Mouse (Mus musculus) right cerebral cortex, adult 18-20 months (tissue): ENCODE results near the gene Rac2.

Experiments
- DNase-seq: peaks from one replicate; pipeline ENCODE4 v3.0.0; 2022; ENCODE audit warnings: mixed read lengths

Gene Rac2

DNA sequence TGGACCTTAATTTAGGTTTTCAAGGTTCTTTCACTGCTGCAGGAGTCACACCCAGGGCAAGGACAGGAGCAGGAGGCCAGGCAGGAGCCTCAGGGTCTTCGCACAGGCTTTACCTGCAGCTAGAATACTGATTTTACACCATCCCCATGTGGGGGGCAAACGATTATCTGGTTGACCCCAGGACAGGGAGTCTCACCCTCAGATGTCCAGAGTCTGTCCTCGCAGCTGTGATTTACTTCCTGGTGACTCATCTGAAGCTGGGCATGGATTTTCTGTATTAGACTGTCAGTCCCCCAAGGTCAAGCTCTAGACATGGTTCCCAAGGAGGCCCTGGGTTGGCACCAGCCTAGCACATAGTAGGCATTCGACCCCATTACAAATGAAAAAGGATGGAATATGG, 26.5 kb downstream of the Rac2 start:
- no peak for DNase-seq

DNA sequence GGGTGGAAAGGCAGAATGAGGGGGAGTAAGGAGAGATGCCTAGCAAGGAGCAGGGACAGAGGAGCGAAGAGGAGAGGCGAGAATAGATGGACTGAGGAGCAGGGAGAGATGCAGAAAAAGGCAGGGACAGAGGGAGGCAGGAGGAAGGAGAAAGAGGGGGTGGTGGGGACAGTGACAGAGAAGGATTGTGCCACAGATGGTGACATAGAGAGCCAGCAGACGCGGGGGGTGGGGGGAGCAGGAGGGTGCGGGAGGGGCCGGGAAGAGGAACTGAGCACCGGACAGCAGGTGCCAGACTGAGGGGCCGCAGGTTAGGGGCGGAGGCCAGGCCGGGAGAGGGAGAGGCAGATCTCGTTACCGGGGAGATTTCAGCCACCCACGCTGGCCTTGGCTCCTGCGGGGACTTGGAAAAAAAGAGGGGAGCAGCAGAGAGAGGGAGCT, 28.0 kb downstream of the Rac2 start, which contains the start of gene Sstr3:
Sstr3 (minus strand) TSS at position 125 of the 441 bp plus-strand sequence.
- DNase-seq, result peak; percentile 75

DNA sequence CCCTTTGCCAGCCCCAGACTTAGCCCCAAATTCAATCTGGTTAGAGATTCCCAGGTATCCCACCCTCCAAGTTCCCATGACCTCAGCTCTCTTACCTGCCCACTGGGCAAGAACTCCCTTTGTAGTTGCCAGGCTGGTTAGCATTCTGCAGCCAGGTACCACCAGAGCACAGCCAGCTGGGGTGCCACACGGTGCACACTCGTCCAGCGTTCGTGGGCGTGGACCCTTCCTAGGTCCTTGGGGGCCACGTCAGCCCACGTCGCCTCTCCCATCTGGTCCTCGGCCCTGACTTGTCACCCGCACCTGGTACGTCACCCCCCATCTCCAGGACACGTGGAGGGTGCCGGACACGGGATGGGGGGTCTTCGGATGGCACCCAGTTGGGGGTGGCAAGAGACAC, 28.5 kb downstream of the Rac2 start:
- no peak for DNase-seq

DNA sequence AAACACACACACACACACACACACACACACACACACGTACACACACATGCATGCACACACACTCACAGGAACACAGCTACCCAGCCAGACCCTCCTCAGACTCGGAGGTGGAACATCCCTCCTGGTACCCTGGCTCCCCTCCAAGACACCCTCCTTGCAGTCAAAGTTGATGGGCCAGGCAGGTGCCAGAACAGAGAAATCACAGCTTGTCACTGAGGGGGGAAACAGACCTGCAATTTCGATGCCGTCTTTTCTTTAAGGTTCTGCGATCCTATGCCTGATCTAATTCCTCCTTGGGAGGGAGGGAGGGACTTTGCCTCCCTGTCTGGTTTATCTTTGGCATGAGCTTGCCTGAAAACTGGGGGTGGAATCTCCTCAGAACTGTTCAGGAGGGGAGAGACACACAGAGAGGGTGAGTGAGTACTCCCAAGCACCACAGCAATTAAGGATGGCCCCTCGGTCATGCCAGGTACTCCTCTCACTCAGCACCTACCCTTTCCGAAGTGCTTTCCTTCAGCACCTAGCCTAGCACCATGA, 29.7 kb downstream of the Rac2 start:
- peak; percentile 57 for DNase-seq

DNA sequence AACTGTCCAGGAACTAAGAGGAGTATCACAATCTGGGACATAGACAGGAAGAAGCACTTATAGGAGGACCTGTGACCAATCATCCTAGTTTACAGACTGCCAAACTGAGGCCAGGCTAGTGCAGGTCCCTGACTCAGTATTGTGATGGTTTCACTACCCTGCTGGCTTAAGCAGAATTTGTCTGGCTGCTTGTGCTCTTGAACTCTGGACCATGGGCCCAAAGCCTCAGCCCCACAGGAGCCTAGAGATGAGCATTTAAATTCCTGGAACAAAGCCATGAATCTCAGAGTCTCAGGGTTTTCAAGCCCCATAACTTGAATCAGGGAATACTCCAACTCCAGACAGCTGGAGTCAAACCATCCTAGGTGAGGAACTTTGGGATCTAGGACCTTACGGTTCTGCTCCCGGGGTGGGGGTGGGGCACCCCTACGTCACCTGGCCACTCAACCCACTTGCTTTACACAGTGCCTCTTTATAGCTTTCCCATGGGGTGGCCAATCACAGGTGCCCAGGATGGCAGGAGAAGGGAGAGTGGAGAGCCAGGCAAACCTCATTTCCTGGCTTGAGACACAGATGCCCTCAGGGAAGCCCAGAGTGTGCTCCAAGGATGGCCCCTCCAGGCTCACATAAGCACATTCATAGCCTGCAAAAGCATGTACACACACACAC, 30.4 kb downstream of the Rac2 start:
- DNase-seq, result no peak

DNA sequence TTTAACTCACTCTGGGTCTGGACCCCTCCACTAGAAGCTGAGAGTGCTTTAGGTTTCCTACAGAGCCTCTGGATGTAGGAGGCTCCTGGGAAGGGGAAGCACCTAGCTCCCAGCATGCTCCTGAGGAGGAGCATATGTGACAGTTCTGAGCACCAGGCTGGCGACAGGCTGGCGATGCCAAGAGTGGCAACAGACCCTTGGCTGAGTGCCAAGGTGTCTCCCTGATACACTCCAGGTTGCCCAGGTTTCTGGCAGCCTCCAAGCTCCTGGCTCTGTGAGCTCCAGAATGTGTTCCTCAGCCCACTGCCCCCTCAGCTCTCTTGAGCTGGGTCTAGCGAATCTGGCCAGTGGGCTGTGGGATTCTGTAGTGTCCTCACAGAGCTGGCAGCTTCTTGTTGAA, 31.0 kb downstream of the Rac2 start:
- DNase-seq, result no peak

DNA sequence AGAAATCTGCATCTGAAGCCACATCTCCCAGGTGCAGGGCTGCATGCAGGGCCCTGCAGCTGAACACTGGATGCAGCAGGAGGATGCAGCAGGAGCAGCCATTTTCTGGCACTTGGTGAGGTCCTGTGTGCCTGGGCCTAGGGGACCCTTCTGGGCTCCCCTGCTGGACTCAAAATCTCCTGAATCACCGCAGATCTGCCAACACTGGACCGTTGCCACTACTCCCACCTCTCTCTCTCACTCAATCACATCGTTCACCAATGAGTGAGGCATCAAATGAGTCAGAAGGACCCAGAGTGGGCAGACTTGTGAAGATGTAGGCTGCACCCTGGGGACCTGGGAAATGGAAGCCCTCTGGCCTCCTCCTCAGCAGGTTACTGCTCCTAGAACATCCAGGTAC, 31.5 kb downstream of the Rac2 start:
- peak; percentile 60 for DNase-seq

DNA sequence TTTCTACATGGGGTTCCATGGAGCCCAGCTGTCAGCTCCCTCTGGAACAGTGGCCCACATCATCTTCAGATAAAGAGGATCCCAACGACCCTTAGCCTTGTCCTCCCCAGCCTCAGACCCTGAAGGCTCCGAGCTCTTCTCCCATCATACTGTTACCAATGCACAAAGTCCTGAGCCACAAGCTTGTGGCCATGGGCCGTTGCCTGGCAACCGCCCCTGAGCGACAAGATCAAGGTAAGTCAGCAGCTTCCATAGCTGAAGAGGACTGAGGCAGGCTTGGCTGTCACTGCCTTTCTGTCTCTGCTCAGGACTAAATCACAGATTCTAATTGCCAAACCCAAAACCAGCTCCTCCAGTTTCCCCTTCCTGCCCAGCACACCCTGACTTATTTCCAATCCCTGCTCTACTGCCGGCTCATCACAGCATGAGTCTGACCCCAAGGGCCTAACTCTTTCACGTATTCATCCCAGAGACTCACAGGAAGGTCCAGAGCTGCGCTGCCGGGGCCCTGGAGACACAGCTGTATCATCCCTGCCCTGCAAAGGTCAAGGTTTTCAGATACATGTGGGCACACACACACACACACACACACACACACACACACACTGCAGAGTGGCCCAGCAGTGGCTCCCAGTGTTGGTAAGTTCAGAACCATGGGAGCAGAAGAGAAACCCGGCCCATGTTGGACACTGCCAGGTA, 36.7 kb downstream of the Rac2 start:
- DNase-seq, result no peak

DNA sequence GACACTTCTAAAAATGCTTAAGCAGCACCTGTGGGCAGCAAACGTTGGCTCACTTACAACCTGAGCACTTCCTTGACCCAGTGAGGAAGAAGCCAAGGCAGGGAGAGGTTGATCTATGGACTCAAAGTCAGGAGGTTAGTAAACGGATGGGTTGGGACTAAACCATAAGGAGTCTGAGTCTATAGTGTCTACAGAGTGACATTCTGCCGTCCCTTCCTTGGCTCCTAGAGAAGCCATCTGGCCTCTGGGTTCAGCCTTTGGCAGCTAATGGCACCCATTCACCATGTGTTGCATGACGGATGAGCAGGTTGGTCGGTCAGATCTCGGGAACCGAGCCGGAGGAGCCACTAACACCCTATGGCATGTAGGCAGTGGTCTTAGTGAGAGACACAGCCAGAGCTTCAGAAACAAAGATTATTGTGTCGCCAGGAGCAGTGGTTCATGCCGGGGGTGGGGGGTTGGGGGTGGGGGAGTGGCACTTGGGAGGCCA, 39.2 kb downstream of the Rac2 start:
- no peak for DNase-seq

DNA sequence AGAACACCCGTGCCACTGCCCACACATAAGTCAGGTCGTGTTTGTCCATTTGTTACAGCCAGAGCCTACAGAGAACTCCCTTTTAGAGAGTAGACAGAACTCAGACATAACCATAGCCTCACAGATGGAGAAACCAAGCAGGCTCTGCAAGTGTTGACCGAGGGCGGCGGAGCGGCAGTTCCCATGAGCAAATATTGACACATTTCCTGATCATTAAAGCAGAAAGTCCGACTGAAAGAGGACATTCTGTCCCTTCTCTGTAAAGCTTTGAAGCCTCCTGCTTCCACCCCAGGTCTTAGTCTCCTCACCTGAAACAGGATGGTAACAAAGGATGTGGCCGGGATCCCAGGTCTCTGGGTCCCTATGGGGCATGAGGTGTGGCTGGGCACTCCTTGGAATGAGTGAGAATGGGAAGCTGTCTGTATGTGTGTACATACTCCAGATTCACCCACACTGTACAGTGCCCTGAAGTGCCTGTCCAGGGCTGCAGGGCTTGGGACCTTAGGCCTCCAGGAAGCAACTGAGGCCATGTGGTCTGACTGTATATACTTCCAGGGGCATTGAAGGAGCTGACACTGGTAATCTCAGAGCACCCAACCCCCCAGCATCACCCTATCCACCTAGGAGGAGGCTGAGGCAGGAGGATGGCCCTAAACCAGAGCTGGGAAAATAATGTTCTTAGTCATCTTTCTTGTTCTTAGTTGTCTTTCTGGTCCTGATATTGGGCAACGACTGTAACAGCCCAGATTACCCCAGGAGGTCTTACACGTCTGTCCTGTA, 39.8 kb downstream of the Rac2 start:
- no peak for DNase-seq

DNA sequence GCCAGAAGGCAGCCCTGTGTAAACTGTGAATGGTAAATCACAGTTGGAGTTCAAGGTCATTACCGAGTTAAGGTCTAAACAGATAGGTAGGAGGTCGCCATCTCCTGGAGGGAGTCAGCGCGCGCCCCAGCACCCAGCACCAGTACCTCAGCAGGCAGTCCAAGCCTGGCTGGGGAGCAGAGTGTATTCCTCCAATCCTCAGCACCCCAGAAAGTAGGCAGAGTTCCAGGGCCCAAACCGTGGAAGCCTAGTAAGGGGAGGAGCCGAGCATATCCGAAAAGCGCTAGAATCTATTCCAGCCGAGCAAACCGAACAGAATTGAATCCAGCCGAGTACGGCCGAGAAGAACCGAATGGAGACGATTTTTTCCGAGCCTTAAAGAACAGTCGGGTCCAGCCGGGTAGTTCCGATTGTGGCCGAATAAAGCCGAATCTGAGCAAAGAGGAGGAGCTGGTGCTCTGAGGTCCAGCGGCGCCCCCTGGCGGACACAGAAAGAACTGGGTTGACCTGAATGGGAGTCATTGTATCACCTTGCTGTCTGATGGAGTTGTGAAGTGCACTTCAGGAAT, 40.6 kb downstream of the Rac2 start:
- peak; percentile 99 for DNase-seq

DNA sequence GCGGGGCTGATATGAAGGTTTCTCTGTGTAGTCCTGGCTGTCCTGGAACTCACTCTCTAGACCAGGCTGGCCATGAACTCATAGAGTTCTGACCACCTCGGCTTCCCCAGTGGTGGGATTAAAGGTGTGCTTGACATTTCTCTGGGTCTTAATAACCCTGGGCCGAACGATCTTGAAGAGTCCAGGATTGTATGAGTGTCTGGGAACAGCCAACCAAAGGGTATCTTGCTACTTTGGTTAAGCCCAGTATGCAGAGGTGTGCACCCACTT, 41.2 kb downstream of the Rac2 start:
- no peak for DNase-seq

DNA sequence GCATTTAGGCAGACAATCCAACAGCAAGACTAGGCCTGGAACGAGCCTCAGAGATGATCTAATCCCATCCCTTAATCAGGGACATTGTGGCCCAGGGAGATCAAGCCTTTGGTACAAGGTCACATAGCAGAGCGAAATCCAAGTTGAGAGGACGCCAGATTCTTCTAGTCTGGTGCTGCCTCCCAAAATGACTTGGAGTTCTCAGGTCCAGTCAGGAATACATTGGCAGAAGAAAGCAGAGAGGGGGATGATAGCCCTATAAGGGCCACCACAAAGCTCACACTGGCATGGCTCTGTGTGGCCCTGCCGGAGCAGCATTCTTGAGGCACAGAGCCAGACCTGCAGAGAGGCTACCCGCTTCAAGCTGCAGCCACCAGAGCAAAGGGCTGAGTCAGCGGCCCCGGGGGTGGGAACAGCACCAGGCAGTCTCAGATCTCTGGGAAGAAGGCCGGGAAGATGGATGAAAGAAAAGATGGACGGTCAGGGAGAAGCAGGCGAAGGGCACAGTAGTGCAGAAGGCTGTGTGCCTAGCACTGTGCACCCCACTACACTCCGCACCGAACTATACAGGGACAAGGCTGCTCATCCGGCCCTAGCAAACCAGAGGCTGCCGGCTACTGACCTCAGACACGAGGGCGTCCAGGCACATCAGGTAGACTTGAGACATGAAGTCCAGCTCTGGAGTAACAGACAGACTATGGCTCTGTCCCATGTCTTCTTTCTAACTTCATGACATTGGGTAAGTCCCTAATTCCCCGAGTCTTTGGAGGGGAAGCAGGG, 41.7 kb downstream of the Rac2 start, which contains the start of gene C1qtnf6:
C1qtnf6 (minus strand) TSS at position 746 of the 780 bp plus-strand sequence.
- no peak for DNase-seq

DNA sequence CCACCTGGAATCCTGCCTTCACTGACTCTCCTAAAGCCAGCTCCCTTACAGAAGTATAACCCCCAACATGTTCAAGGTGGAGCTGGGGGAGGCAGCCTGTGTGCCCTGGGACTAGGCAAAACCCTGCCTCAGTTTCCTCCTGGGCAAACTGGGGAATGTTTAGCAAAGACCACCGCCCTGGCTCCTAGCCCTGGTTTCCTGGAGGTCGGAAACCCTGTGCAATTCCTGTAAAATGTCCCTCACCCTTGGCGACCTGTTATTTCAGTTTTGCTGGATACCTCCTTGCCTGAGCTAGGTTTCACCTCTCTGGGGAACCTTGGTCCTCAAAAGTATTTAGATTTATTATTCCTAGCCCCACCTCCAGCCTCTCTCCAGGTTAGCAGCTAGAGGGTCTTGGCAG, 42.4 kb downstream of the Rac2 start:
- no peak for DNase-seq

DNA sequence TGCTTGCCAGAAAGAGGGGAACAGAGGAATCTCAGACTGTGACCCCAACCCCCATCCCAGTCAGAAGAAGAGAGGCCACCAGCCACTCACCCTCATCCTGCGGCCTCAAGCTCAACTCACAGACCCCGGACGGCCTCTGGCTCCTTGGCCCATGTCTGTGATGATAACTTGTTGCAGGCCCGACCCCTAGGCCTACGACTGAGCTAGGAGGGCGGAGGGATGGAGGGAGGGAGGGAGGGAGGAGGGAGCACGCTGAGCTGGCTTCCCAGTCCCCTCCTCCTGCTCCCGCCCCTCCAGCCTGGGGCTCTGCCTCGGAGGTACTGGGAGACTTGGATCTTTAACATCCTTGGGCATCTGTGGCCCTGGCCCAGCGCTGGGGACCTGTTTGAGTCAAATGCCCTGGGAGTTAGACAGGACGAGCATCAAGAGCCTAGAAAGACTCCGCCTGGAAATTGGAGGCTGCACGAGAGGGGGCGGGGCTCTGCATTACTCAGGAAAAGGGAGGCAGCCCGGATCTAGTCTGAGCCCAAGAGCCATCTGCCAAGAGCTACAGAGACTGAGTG, 43.1 kb downstream of the Rac2 start:
- peak; percentile 74 for DNase-seq

DNA sequence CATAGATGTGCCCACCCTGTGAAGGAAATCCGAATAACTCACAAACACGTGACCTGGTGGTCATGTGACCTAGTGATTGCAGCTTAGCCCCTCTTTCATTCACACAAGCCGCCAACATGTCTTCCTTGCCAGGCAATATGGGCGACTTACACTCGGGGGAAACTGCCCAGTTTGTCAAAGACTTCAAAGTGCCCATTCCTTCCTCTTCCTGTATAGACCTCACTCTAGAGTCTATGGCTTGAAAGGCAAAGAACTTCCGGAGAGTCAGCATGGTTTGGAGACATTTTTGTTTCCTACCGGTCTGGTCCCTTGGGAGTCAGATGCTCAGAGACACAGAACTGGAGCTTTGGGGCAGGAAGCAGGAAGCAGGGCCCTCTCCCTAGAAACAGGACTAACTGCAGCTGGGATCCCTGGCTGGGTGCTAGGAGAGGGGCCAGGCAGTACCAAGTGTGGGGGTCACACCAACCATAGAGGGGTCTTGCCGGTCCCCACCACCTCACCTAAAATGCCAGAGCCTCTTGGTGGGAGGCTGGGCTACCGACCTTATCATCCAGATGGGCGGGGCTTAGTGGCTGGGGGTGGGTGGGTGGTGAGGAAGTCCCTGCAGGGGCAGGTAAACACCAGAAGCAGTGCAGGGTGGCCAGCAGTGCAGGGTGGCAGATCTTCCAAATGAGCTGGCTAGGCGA, 43.7 kb downstream of the Rac2 start:
- no peak for DNase-seq

DNA sequence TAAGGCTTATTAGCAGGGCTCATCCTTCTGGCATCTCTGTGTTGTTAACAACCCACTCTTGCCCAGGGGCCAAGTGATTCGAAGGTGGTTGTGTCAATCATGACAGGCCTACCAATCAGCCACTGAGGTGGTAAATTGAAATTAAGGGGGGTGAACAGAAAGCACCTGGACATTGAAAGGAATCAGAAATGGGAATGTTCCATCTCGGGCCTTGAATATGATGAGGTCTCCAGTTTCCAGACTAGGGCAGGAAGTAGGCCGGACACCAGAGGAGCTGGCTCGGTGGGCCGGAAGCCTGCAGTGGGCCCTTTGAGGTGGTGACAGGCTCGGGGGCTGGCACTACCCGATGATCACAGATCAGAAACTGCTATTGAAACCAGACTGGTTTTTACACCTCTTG, 44.6 kb downstream of the Rac2 start:
- DNase-seq, result peak; percentile 51

DNA sequence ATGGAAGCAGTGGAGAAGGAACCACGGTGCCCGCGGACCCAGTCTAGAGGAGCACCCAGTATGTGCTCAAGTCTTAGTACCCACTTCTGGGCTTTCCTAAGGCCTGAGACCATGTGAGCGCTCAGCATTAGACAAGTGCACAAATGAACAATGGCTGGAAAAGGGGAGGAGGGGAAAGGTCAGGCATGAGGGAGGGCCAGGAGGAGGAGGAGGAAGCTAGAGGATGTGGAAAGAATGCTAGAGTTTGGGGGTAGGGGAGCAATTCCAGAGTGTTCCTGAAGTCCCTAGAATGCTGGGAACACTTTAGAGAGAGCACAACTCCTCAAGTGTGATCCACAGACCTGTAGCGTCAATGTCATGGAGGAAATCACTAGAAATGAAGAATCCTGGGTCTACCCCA, 48.4 kb downstream of the Rac2 start:
- no peak for DNase-seq

DNA sequence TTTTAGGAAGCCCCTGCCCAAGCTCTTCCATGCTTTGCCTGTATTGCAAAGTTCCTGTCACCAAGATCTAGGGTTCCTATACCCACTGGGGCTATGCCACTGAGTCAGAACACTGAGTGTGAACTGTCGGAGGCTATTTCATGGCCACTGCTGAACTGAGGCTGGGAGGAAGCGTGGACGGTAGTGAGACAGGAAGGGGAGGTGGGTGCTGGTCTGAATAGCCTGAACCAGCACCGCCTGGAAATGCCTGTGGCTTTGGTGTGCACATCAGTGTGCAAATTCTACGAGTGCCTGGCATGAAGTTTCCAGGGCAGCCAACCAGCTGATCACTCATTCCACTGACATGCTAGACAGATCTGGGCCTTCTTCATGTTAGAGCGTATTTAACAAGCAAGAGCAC, 50.7 kb downstream of the Rac2 start:
- DNase-seq, result no peak

DNA sequence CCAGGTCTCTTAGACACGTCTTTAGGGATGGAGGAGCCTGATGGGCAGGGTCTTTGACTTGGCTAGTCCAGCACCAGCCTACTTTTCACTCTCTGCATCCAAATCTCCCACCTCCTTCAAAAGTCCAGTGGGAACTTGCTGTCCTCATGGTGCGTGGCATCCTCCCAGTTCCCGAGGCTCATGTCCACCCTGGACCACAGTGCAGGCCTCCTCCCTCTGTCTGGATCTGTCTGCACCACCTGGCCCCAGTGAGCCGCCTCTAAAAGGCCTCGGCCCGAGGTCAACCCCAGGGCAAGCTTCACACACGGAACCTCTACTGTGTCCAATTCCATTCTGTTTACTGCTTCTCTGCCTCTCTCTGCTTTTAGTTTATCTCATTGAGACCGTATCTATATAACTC, 51.3 kb downstream of the Rac2 start:
- no peak for DNase-seq

DNA sequence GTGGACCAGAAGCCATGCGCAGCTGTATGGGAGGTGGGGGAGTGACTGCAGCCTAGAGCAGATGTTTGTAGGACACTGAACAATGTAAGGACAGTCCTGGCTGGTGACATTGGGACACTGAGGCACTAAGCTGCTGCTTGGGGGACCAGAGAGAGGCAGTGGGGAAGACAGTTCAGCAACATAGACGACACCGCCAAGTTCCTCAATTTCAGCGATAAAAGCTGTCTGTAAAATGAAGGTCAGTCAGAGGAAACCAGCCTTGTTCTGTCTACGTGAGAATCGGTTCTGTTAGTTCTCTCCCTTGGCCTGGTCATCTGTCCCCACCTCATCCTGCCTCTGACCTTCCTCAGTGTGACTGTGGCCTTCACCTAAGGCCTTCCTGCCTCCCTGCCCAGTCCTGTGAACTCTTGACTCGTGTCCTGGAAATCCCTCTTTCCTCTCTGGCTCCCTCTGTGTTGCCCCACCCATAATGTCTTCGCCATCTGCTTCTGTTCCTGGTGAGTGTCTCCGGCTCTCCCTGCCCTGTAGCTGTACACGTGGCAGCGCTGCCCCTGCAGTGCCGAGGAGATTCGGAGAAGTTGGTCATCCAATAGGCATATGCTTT, 52.4 kb downstream of the Rac2 start:
- no peak for DNase-seq
